Mouse (Mus musculus): Measurements from ENCODE around the gene Hrk. TPM values are rescaled to one million over a fixed set of nuclear protein-coding genes. Genes with fewer than 3 reads are reported as not detected.

The Hrk gene
- polyA plus RNA-seq, 1 experiment from 2014 or later = 0.03 TPM

DNA sequence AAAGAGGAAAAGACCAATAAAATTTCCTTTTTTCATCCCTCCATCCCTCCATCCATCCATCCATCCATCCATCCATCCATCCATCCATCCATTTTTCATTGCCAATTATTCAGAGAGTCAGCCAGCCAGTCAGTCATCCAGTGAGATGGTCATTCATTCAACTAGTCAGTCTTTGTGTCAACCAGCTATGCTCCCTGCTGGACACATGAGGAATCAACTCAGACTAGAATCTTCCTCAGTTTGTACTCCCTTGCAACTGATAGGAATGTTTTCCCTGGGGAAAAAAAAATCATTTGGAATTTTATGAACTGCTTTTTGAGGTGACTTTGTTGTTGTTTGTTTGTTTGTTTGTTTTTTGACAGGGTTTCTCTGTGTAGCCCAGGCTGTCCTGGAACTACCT is 1.0 kb downstream of the Hrk start:
- Histone ChIP-seq H3K4me1 (replicated peaks) (peaks cover 11% of the 10 kb centered on the region), H3K27ac (no peak overlapping the region), H3K9me3 (replicated peaks) (no peaks in the 10 kb centered on the region), H3K4me2 (no peak overlapping the region), H3K4me3 (no peak overlapping the region), H3K36me3 (no peaks in the 10 kb centered on the region), H3K9ac (no peak overlapping the region), H3K27me3 (peaks cover 67% of the 10 kb centered on the region)
- ATAC-seq (replicated peaks; ENCODE audit: insufficient number of reproducible peaks, insufficient read depth, low FRiP score, low read depth) = no peak

DNA sequence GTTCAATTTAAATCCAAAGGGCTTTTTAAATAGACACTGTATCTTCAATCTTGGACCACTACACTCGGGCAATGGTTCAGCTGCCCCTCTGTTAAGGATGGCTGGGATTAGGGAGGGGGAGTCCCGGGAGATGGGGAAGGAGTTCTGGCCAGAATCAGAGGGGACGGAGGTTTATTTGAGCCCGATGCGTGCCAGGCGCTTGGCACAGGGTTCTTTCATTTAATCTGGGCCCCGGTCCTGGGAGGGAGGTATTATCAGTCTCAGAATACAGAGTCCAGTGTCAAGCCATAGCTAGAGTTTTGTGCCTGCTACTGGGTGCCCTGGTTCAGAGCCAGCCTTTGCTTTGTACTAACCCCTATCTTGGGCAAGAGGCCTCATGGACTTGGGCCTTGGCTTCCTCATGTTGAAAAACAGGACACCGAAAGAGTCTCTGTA is 3.1 kb downstream of the Hrk start:
- Histone ChIP-seq H3K9me3 (replicated peaks) (no peaks in the 10 kb centered on the region), H3K27me3 (peaks cover 75% of the 10 kb centered on the region), H3K9ac (no peak overlapping the region), H3K36me3 (no peaks in the 10 kb centered on the region), H3K4me1 (replicated peaks) (peaks cover 29% of the 10 kb centered on the region), H3K4me3 (no peak overlapping the region), H3K27ac (no peak overlapping the region), H3K4me2 (no peak overlapping the region)
- ATAC-seq (replicated peaks; ENCODE audit: insufficient number of reproducible peaks, insufficient read depth, low FRiP score, low read depth) = no peak
- WGBS = 62% methylated on average over 8 of the region's 8 CpGs

DNA sequence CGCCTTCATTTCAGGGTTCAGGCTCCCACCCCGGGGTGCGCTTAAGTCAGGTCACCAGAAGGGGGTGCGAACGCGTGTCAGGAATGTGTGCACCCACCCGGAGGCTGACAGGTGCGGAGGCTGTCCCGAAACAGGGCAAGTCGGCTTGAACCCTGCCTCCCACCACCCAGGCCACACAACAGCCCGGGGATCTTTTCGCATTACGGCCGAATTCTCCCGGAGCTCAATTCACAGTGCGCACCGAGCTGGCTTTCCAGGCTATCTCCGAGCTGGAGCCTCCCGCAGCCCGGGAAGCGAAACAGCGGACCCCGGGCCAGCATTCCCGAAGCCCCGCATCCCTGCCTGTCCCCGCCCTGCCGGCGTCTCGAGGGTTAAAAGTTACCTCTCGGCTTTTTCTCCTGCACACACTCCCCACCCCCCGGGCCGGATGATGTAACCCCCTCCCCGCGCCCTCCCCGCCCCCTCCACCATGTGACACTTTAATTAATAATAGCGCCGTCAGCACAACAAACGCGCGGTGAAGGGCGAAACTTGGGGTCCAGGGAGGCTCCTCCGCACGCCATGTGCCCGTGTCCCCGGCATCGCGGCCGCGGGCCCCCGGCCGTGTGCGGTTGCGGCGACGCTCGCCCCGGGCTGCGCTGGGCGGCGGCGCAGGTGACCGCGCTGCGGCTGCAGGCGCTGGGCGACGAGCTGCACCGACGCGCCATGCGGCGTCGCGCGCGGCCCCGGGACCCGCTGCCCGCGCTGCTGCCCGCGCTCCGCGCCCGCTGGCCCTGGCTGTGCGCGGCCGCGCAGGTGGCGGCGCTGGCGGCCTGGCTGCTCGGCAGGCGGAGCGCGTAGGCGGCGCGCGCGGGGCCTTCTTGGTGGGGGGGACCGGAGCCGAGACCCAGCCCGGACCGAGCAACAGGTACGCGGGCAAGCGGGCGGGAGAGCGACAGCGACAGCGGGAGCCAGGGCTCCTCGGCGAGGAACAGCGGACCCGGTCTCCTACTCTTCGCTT is 5.1 kb downstream of the Hrk start:
- no peak overlapping the region for H3K27ac ChIP-seq
- H3K4me3 ChIP-seq = peak overlapping the region; percentile 56
- H3K27me3 ChIP-seq = peaks cover 75% of the 10 kb centered on the region
- peak overlapping the region; percentile 100 for H3K4me2 ChIP-seq
- H3K4me1 ChIP-seq (replicated peaks) = peaks cover 31% of the 10 kb centered on the region
- H3K9me3 ChIP-seq (replicated peaks) = no peaks in the 10 kb centered on the region
- peak overlapping the region; percentile 55 for H3K9ac ChIP-seq
- under 1% methylated on average over 104 of the region's 117 CpGs for WGBS
- no peaks in the 10 kb centered on the region for H3K36me3 ChIP-seq
- ATAC-seq (replicated peaks; ENCODE audit: insufficient number of reproducible peaks, insufficient read depth, low FRiP score, low read depth) = no peak

DNA sequence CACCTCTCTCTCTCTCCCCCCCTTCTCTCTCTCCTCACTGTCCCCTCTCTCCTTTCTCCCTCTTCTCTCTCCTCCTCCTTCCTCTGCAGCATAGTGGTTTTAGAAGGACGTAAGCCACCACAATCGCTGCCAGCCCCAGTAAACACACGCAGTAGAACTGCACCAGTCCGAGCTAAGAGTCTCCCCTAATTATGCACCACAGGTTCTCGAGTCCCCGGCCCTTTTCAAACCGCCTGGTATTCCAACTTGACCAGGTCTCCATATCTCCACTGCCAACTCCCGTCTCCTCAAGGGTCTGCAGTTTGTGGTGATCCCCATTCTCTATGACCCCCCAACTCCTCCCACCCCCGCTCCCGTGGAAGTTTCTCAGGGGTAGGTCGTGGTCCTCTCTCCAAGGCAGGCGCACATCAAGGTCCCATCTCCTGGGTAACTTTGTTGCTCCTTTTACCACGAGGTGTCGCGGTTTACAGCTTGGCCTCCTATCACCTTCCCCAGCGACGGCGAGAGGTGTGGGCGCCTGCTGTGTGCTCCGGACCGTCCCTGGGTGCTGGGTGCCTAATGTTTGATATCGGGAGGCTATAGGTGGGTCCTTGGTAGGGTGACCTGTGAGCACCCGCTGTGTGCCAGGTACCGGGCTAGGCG is 6.6 kb downstream of the Hrk start:
- peaks cover 78% of the 10 kb centered on the region for H3K27me3 ChIP-seq
- peaks cover 34% of the 10 kb centered on the region for H3K4me1 ChIP-seq (replicated peaks)
- H3K9ac ChIP-seq = no peak overlapping the region
- no peaks in the 10 kb centered on the region for H3K9me3 ChIP-seq (replicated peaks)
- H3K36me3 ChIP-seq = no peaks in the 10 kb centered on the region
- peak; percentile 30; the same call in 1 of the 2 replicates for ATAC-seq (replicated peaks; ENCODE audit: insufficient number of reproducible peaks, insufficient read depth, low FRiP score, low read depth)
- H3K4me2 ChIP-seq = peak overlapping the region; percentile 81
- WGBS = 1% methylated on average over 25 of the region's 25 CpGs
- no peak overlapping the region for H3K27ac ChIP-seq
- H3K4me3 ChIP-seq = peak overlapping the region; percentile 50

DNA sequence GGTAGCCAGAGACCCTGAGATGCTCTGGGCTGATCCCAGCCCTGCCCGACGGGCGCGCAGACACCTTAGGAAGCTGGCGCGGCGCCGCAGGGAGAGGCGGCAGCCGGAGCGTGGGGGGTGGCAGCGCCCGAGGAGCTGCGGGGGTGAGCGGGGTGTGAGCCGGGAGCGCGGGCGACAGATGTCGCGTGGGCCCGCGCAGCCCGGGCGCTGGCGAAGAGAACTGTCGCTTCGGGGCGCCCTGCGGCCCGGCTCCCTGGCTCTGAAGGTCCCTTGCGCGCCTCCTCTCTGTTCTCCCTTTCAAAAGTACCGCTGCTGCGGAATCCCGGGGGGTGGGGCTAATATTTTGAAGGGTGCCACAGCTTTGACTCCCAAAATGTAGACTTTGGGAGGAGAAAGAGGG is 7.2 kb downstream of the Hrk start:
- H3K27me3 ChIP-seq = peaks cover 78% of the 10 kb centered on the region
- no peaks in the 10 kb centered on the region for H3K36me3 ChIP-seq
- peaks cover 34% of the 10 kb centered on the region for H3K4me1 ChIP-seq (replicated peaks)
- H3K9ac ChIP-seq = peak overlapping the region; percentile 26; the same call in 1 of the 2 replicates
- no peak overlapping the region for H3K27ac ChIP-seq
- no peak for ATAC-seq (replicated peaks; ENCODE audit: insufficient number of reproducible peaks, insufficient read depth, low FRiP score, low read depth)
- H3K4me3 ChIP-seq = peak overlapping the region; percentile 50
- no peaks in the 10 kb centered on the region for H3K9me3 ChIP-seq (replicated peaks)
- H3K4me2 ChIP-seq = peak overlapping the region; percentile 81
- under 1% methylated on average over 36 of the region's 36 CpGs for WGBS

DNA sequence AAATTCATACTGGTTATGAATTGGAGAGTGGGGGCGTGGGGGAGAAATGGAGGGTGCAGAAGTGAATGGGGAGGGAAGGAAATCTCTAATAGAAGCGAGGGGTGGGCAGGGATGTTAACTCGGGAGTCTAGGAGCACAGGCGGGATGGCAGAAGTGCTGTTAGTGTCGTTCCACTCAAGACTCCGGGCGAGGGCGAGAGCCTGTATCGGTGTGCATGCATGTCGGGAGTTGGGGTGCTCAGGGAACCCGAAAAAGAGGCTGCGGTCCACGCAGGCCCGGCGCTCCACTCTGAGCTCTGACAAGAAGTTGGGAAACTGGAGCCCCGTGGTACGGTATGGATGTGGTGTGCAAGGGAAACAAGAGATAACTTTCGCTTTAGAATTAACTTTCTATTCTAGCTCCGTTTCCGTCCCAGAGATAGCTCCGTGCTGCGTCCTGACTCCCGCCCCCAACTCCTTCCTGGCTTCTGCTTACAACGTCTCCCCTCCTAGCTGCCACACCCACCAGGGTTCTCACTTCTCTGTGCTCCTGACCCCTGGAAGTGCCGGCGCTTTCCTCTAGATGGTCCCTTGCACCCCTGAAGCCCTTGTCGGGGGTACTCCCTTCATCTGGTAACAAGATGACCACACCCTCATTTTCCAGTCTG is 7.8 kb downstream of the Hrk start:
- WGBS = under 1% methylated on average over 27 of the region's 27 CpGs
- H3K4me2 ChIP-seq = peak overlapping the region; percentile 81
- peaks cover 80% of the 10 kb centered on the region for H3K27me3 ChIP-seq
- no peak overlapping the region for H3K27ac ChIP-seq
- H3K4me1 ChIP-seq (replicated peaks) = peaks cover 34% of the 10 kb centered on the region
- no peaks in the 10 kb centered on the region for H3K36me3 ChIP-seq
- peak overlapping the region; percentile 50 for H3K4me3 ChIP-seq
- ATAC-seq (replicated peaks; ENCODE audit: insufficient number of reproducible peaks, insufficient read depth, low FRiP score, low read depth) = no peak
- peak overlapping the region; percentile 26; the same call in 1 of the 2 replicates for H3K9ac ChIP-seq
- no peaks in the 10 kb centered on the region for H3K9me3 ChIP-seq (replicated peaks)

DNA sequence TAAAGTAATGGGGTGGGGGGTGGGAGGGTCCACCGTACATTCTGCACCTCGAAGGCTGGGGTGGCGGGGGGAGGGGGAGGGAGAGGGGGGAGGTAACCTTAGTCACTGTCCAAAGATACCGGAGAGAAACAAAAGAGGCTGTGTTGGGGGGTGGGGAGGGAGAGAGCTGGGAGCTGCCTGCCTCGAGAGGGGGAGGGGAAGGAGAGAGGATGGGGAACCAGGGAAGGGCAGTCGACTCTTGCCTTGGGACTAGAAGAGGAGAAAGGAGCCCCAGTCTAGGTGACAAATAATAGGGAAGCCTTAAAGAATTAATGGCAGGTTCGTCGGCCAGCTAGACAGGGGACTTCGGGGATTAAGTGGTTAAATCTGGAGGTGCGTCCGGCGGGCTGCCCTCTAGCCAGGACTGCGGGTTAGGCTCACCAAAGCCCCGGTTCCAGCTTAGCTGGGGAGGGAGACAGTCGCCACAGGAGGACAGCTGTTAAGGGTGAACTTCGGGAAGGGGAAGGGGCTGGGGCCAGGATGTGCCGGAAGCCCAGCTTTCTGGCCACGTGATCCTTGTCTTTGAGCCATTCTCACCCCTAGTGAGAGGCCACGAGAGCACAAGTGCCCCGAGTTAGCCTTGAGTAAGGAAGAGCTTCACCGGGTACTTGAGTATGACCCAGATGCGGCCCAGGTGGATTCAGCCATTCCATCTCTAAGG is 10.0 kb downstream of the Hrk start:
- peaks cover 64% of the 10 kb centered on the region for H3K27me3 ChIP-seq
- under 1% methylated on average over 22 of the region's 22 CpGs for WGBS
- H3K9ac ChIP-seq = no peak overlapping the region
- H3K4me3 ChIP-seq = peak overlapping the region; percentile 28
- ATAC-seq (replicated peaks; ENCODE audit: insufficient number of reproducible peaks, insufficient read depth, low FRiP score, low read depth) = no peak
- H3K27ac ChIP-seq = no peak overlapping the region
- peak overlapping the region; percentile 55 for H3K4me2 ChIP-seq
- peaks cover 29% of the 10 kb centered on the region for H3K4me1 ChIP-seq (replicated peaks)
- no peaks in the 10 kb centered on the region for H3K9me3 ChIP-seq (replicated peaks)
- H3K36me3 ChIP-seq = no peaks in the 10 kb centered on the region

DNA sequence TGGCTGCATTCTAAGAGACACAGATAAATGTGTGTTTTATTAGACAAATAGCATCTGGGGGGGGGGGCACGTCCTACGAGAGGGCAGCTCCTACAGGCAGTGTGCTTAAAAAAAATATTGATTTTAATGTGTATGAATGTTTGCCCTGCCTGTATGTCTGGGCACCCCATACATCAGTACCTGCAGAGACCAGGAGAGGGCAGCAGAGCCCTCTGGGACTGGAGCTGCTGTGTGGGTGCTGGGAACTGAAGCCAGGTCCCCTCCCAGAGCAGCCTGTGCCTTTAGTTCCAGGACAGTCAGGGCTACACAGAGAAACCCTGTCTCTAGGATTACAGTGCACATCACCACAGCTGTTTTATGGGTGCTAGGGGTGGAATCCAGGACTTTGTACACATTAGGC is 10.7 kb downstream of the Hrk start:
- Histone ChIP-seq H3K9me3 (replicated peaks) (no peaks in the 10 kb centered on the region), H3K36me3 (no peaks in the 10 kb centered on the region), H3K27ac (no peak overlapping the region), H3K4me3 (no peak overlapping the region), H3K4me2 (peak overlapping the region; percentile 55; the same call in 1 of the 2 replicates), H3K27me3 (peaks cover 61% of the 10 kb centered on the region), H3K4me1 (replicated peaks) (peaks cover 22% of the 10 kb centered on the region), H3K9ac (no peak overlapping the region)
- WGBS = 14% methylated on average over 2 of the region's 2 CpGs
- ATAC-seq (replicated peaks; ENCODE audit: insufficient number of reproducible peaks, insufficient read depth, low FRiP score, low read depth) = no peak

DNA sequence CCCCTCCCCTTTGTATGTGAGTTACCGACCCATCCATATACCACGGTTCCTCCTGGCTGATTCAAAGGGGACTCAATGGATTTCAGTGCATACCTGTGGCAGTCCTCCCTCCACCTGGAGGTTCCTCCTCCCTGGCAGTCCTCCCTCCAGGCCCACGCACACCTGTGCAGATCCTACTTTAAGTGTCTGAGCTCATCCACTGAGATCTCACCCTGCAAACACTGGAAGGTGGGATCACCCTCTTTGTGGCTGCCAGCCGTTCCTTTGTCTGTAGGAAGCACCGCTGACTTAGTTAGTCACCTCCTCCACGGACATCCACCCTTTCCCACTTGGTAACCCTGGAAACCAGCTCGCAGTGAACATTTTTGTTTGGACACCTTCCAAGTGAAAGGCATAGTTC is 13.2 kb downstream of the Hrk start:
- ATAC-seq (replicated peaks; ENCODE audit: insufficient number of reproducible peaks, insufficient read depth, low FRiP score, low read depth) = no peak
- Histone ChIP-seq H3K27ac (no peak overlapping the region), H3K27me3 (peaks cover 45% of the 10 kb centered on the region), H3K9ac (no peak overlapping the region), H3K4me2 (no peak overlapping the region), H3K9me3 (replicated peaks) (no peaks in the 10 kb centered on the region), H3K4me3 (no peak overlapping the region), H3K36me3 (no peaks in the 10 kb centered on the region), H3K4me1 (replicated peaks) (peaks cover 5% of the 10 kb centered on the region)
- WGBS = 66% methylated on average over 7 of the region's 7 CpGs

DNA sequence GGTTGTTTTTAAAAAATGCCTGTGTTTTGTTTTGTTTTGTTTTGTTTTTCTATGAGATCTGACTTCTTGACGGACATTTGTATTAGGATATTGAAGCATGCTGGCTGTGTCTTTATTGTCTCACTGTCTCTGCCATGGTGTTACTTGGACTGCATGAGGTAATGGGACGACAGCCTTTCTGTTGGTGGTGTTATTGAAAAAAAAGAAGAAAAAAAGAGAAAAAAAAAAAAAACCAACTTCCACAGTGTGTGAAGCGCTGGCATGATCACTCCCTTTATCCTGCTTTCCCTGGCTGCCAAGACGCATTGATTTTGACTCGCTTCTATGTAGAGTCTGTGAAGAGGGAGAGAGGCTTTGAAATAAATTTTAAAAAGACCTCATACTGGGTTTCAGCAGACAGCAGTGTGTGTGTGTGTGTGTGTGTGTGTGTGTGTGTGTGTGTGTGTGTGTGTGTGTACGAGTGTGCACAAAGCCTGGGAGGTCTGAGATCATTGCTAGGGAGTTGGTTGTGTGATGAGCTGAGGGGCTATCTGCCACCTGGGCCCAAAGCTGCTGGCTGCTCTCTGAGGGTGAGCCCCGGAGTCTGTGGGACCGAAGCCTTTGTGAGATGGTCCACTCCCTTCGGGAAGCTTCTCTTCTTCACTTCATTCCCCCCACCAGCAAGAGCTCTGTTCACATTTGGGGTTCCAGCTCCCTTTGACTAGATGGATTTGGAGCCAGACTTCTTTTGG is 22.6 kb downstream of the Hrk start:
- peaks cover 44% of the 10 kb centered on the region for H3K27me3 ChIP-seq
- ATAC-seq (replicated peaks; ENCODE audit: insufficient number of reproducible peaks, insufficient read depth, low FRiP score, low read depth) = no peak
- 73% methylated on average over 9 of the region's 9 CpGs for WGBS

More for the DNA sequence above, 22.6 kb downstream of the Hrk start:
- Histone ChIP-seq H3K4me1 (replicated peaks) (no peaks in the 10 kb centered on the region), H3K36me3 (no peaks in the 10 kb centered on the region), H3K4me3 (no peak overlapping the region), H3K4me2 (no peak overlapping the region), H3K9ac (no peak overlapping the region), H3K9me3 (replicated peaks) (no peaks in the 10 kb centered on the region), H3K27ac (no peak overlapping the region)
